Mouse (Mus musculus): ENCODE results near the gene Dennd2d. TPM values are rescaled to one million over a fixed set of nuclear protein-coding genes. Genes with fewer than 3 reads are reported as not detected.

Gene Dennd2d
- polyA plus RNA-seq (2016; fragmentation: Nextera tagmentation; extraction: Ambion mirVana) = 0.43 and 0.48 TPM in 2 replicates

GRCm38 (mm10) chr3:106482281-106483081, at the start of gene Dennd2d:
TSS of gene Dennd2d (plus strand) at chr3:106482405.
- Histone ChIP-seq H3K4me1 (peaks cover 9% of the 10 kb centered on the region), H3K9ac (peak within 1 kb of the TSS; percentile 62), H3K9me3 (replicated peaks) (no peaks in the 10 kb centered on the region), H3K4me3 (peak within 1 kb of the TSS; percentile 52), H3K36me3 (no peaks in the 10 kb centered on the region), H3K27ac (no peak within 1 kb of the TSS), H3K4me2 (replicated peaks) (peak within 1 kb of the TSS; percentile 96), H3K27me3 (peaks cover 15% of the 10 kb centered on the region)
- peak; percentile 72 for ATAC-seq (ENCODE audit: low FRiP score)
- WGBS = 3% methylated on average over 44 of the region's 44 CpGs

GRCm38 (mm10) chr3:106448571-106448970, 33.6 kb upstream of the Dennd2d start:
- Histone ChIP-seq H3K4me3 (no peak overlapping the region), H3K4me2 (replicated peaks) (no peak overlapping the region), H3K27me3 (no peaks in the 10 kb centered on the region), H3K36me3 (no peaks in the 10 kb centered on the region), H3K9me3 (replicated peaks) (no peaks in the 10 kb centered on the region), H3K4me1 (no peaks in the 10 kb centered on the region), H3K9ac (no peak overlapping the region), H3K27ac (no peak overlapping the region)
- peak; percentile 74; the same call in 1 of the 2 replicates for ATAC-seq (ENCODE audit: low FRiP score)

- H3K27ac ChIP-seq = no peak overlapping the region
- no peak overlapping the region for H3K9ac ChIP-seq
- H3K4me1 ChIP-seq = no peaks in the 10 kb centered on the region
- no peaks in the 10 kb centered on the region for H3K36me3 ChIP-seq
- no peak overlapping the region for H3K4me2 ChIP-seq (replicated peaks)
- H3K4me3 ChIP-seq = no peak overlapping the region
- no peaks in the 10 kb centered on the region for H3K27me3 ChIP-seq
- H3K9me3 ChIP-seq (replicated peaks) = no peaks in the 10 kb centered on the region
- no peak for ATAC-seq (ENCODE audit: low FRiP score)
These were observed 33.2 kb upstream of the Dennd2d start for GRCm38 (mm10) chr3:106448995-106449394.

GRCm38 (mm10) chr3:106449567-106449966, 32.6 kb upstream of the Dennd2d start:
- no peaks in the 10 kb centered on the region for H3K9me3 ChIP-seq (replicated peaks)

GRCm38 (mm10) chr3:106452616-106453015, 29.6 kb upstream of the Dennd2d start:
- WGBS = 77% methylated on average over 4 of the region's 4 CpGs
- Histone ChIP-seq H3K4me2 (replicated peaks) (no peak overlapping the region), H3K9ac (no peak overlapping the region), H3K27me3 (no peaks in the 10 kb centered on the region), H3K9me3 (replicated peaks) (no peaks in the 10 kb centered on the region), H3K4me3 (no peak overlapping the region), H3K4me1 (no peaks in the 10 kb centered on the region), H3K36me3 (no peaks in the 10 kb centered on the region), H3K27ac (no peak overlapping the region)
- no peak for ATAC-seq (ENCODE audit: low FRiP score)

More at GRCm38 (mm10) chr3:106449567-106449966, 32.6 kb upstream of the Dennd2d start:
- Histone ChIP-seq H3K4me1 (no peaks in the 10 kb centered on the region), H3K4me3 (no peak overlapping the region), H3K27me3 (no peaks in the 10 kb centered on the region), H3K27ac (no peak overlapping the region), H3K4me2 (replicated peaks) (no peak overlapping the region), H3K9ac (no peak overlapping the region), H3K36me3 (no peaks in the 10 kb centered on the region)
- 82% methylated on average over 4 of the region's 4 CpGs for WGBS
- ATAC-seq (ENCODE audit: low FRiP score) = no peak

- Histone ChIP-seq H3K27me3 (no peaks in the 10 kb centered on the region), H3K4me1 (no peaks in the 10 kb centered on the region), H3K9me3 (replicated peaks) (no peaks in the 10 kb centered on the region), H3K36me3 (no peaks in the 10 kb centered on the region), H3K9ac (no peak overlapping the region), H3K27ac (no peak overlapping the region), H3K4me2 (replicated peaks) (no peak overlapping the region), H3K4me3 (no peak overlapping the region)
- no peak for ATAC-seq (ENCODE audit: low FRiP score)
- WGBS = 83% methylated on average over 2 of the region's 2 CpGs
These were observed 24.8 kb upstream of the Dennd2d start for GRCm38 (mm10) chr3:106457298-106457869.

GRCm38 (mm10) chr3:106462059-106462470, 20.1 kb upstream of the Dennd2d start:
- ATAC-seq (ENCODE audit: low FRiP score) = no peak
- Histone ChIP-seq H3K27ac (no peak overlapping the region), H3K4me2 (replicated peaks) (no peak overlapping the region), H3K36me3 (no peaks in the 10 kb centered on the region), H3K9ac (no peak overlapping the region), H3K4me3 (no peak overlapping the region), H3K4me1 (no peaks in the 10 kb centered on the region), H3K27me3 (no peaks in the 10 kb centered on the region), H3K9me3 (replicated peaks) (no peaks in the 10 kb centered on the region)
- 94% methylated on average over 2 of the region's 2 CpGs for WGBS

- Histone ChIP-seq H3K27ac (no peak overlapping the region), H3K9me3 (replicated peaks) (no peaks in the 10 kb centered on the region), H3K4me2 (replicated peaks) (no peak overlapping the region), H3K4me1 (no peaks in the 10 kb centered on the region), H3K36me3 (no peaks in the 10 kb centered on the region), H3K9ac (no peak overlapping the region), H3K27me3 (no peaks in the 10 kb centered on the region), H3K4me3 (no peak overlapping the region)
- ATAC-seq (ENCODE audit: low FRiP score) = no peak
- WGBS = 68% methylated on average over 3 of the region's 3 CpGs
These were observed 19.7 kb upstream of the Dennd2d start for GRCm38 (mm10) chr3:106462493-106462892.

GRCm38 (mm10) chr3:106464750-106465149, 17.5 kb upstream of the Dennd2d start:
- Histone ChIP-seq H3K27ac (no peak overlapping the region), H3K4me2 (replicated peaks) (no peak overlapping the region), H3K27me3 (no peaks in the 10 kb centered on the region), H3K36me3 (no peaks in the 10 kb centered on the region), H3K4me1 (no peaks in the 10 kb centered on the region), H3K4me3 (no peak overlapping the region), H3K9ac (no peak overlapping the region), H3K9me3 (replicated peaks) (no peaks in the 10 kb centered on the region)
- no peak for ATAC-seq (ENCODE audit: low FRiP score)
- 90% methylated on average over 1 of the region's 1 CpGs for WGBS

GRCm38 (mm10) chr3:106474210-106474609, 8.0 kb upstream of the Dennd2d start:
- Histone ChIP-seq H3K4me3 (no peak overlapping the region), H3K36me3 (no peaks in the 10 kb centered on the region), H3K4me2 (replicated peaks) (no peak overlapping the region), H3K4me1 (no peaks in the 10 kb centered on the region), H3K27ac (no peak overlapping the region), H3K9ac (no peak overlapping the region), H3K9me3 (replicated peaks) (no peaks in the 10 kb centered on the region), H3K27me3 (no peaks in the 10 kb centered on the region)
- no peak for ATAC-seq (ENCODE audit: low FRiP score)
- WGBS = 88% methylated on average over 4 of the region's 4 CpGs

- 57% methylated on average over 1 of the region's 1 CpGs for WGBS
- Histone ChIP-seq H3K27ac (no peak overlapping the region), H3K36me3 (no peaks in the 10 kb centered on the region), H3K27me3 (peaks cover 5% of the 10 kb centered on the region; the same call in 1 of the 2 replicates), H3K4me1 (no peaks in the 10 kb centered on the region), H3K4me2 (replicated peaks) (no peak overlapping the region), H3K9ac (no peak overlapping the region), H3K9me3 (replicated peaks) (no peaks in the 10 kb centered on the region), H3K4me3 (no peak overlapping the region)
- no peak for ATAC-seq (ENCODE audit: low FRiP score)
These were observed 5.3 kb upstream of the Dennd2d start for GRCm38 (mm10) chr3:106476863-106477262.

- no peak overlapping the region for H3K27ac ChIP-seq
- H3K9ac ChIP-seq = no peak overlapping the region
- WGBS = 74% methylated on average over 7 of the region's 7 CpGs
- ATAC-seq (ENCODE audit: low FRiP score) = peak; percentile 44; the same call in 1 of the 2 replicates
- H3K27me3 ChIP-seq = peaks cover 15% of the 10 kb centered on the region
- no peak overlapping the region for H3K4me2 ChIP-seq (replicated peaks)
- H3K36me3 ChIP-seq = no peaks in the 10 kb centered on the region
- H3K4me1 ChIP-seq = peaks cover 9% of the 10 kb centered on the region
- H3K9me3 ChIP-seq (replicated peaks) = no peaks in the 10 kb centered on the region
- no peak overlapping the region for H3K4me3 ChIP-seq
These were observed 1.1 kb downstream of the Dennd2d start for GRCm38 (mm10) chr3:106483297-106483696.
